Mouse (Mus musculus) neutrophil, adult 65 days (primary cell): ENCODE results near the gene Cbx8. TPM values are rescaled to one million over a fixed set of nuclear protein-coding genes. Genes with fewer than 3 reads are reported as not detected.

ENCODE experiments used
- total RNA-seq: library from RNA; stranded (reverse); gene quantifications from 2 replicates; pipeline ENCODE4 v1.2.4, GENCODE M21; 2023

The Cbx8 gene
- total RNA-seq, result 7.2 and 7.5 TPM in 2 replicates

GRCm38 (mm10) chr11:119040600-119041324 is at the start of gene Cbx8:
Gene Cbx8 (minus strand): TSS chr11:119040969.

GRCm38 (mm10) chr11:119086144-119086971 is 45.6 kb upstream of the Cbx8 start, which contains the start of gene Cbx4:
Gene Cbx4 (minus strand): TSS chr11:119086221.

GRCm38 (mm10) chr11:119022895-119023615 is 17.7 kb downstream of the Cbx8 start, which contains the start of gene Cbx2:
Gene Cbx2 (plus strand): TSS chr11:119022962.

GRCm38 (mm10) chr11:118987999-118988398 is 52.8 kb downstream of the Cbx8 start, which contains the start of gene Enpp7:
Gene Enpp7 (plus strand): TSS chr11:118988188.

Other genes starting within 250 kb of the Cbx8 start
- not detected in 2 replicates for gene Rbfox3, start 129.4 kb downstream of the Cbx8 start, total RNA-seq
- gene Enpp7, start 52.8 kb downstream of the Cbx8 start, total RNA-seq, result not detected in 2 replicates
- 0.88 and 1.4 TPM in 2 replicates for gene Cbx2, start 18.0 kb downstream of the Cbx8 start, total RNA-seq
- 60.3 and 66.9 TPM in 2 replicates for gene Cbx4, start 45.3 kb upstream of the Cbx8 start, total RNA-seq
- 0.45 and 0.63 TPM in 2 replicates for gene Tbc1d16, start 187.5 kb upstream of the Cbx8 start, total RNA-seq
- gene Ccdc40, start 187.6 kb upstream of the Cbx8 start, total RNA-seq, result 0.18 and 0.28 TPM in 2 replicates
- 37.8 and 44.8 TPM in 2 replicates for gene Gaa, start 226.9 kb upstream of the Cbx8 start, total RNA-seq